In genomic region chr2:128359106-128359505, GRCm38 (mm10) we compare ENCODE assay signal across 19 mouse cellular contexts.
"Had no signal": no experiment of that assay in that cellular context is flagged by ENCODE, and none has a peak within 500 bp of the region (broad histone marks: within the 10 kb centered on the region; RNA-seq: fewer than 3 reads in every experiment).

No protein-coding gene starts in this region.

- H3K27ac ChIP-seq: limb, embryonic 12.5 days; limb, embryonic 15.5 days; liver, embryonic 14.5 days; macrophage; midbrain, embryonic 12.5 days; midbrain, embryonic 15.5 days; neural tube, embryonic 12.5 days; neural tube, embryonic 15.5 days had no signal

- H3K4me2 ChIP-seq: limb, embryonic 12.5 days; limb, embryonic 15.5 days; liver, embryonic 11.5 days; lung, embryonic 14.5 days; midbrain, embryonic 12.5 days; midbrain, embryonic 15.5 days; neural tube, embryonic 12.5 days; neural tube, embryonic 15.5 days had no signal

- DNase-seq: kidney, postnatal 14 days; kidney, postnatal 4 days; left cerebral cortex, postnatal 4 days; liver, postnatal 0 days; lung, embryonic 14.5 days; retina, postnatal 1 day; right cerebral cortex, postnatal 25 days; thymus, adult 18-20 months; thymus, postnatal 36 days had no signal

- H3K27me3 ChIP-seq: limb, embryonic 12.5 days; limb, embryonic 15.5 days; midbrain, embryonic 12.5 days; midbrain, embryonic 15.5 days; neural tube, embryonic 12.5 days; neural tube, embryonic 15.5 days had no signal

- H3K9me3 ChIP-seq: limb, embryonic 12.5 days; limb, embryonic 15.5 days; midbrain, embryonic 12.5 days; midbrain, embryonic 15.5 days; neural tube, embryonic 12.5 days; neural tube, embryonic 15.5 days had no signal

- H3K4me3 ChIP-seq: limb, embryonic 12.5 days; limb, embryonic 15.5 days; midbrain, embryonic 12.5 days; midbrain, embryonic 15.5 days; neural tube, embryonic 12.5 days; neural tube, embryonic 15.5 days had no signal

- H3K9ac ChIP-seq: limb, embryonic 12.5 days; limb, embryonic 15.5 days; liver, embryonic 14.5 days; liver, postnatal 0 days; lung, embryonic 14.5 days; midbrain, embryonic 12.5 days; midbrain, embryonic 15.5 days; neural tube, embryonic 12.5 days; neural tube, embryonic 15.5 days had no signal

- H3K36me3 ChIP-seq: limb, embryonic 12.5 days; limb, embryonic 15.5 days; midbrain, embryonic 12.5 days; midbrain, embryonic 15.5 days; neural tube, embryonic 12.5 days; neural tube, embryonic 15.5 days had no signal

- H3K4me1 ChIP-seq: midbrain, embryonic 12.5 days; midbrain, embryonic 15.5 days; neural tube, embryonic 15.5 days had no signal

- ATAC-seq: liver, postnatal 0 days; lung, postnatal 0 days; midbrain, embryonic 15.5 days had no signal
